Mouse (Mus musculus) hindbrain, embryonic 16.5 days (tissue): ENCODE measurements at regions not wholly inside any gene's neighbourhood (a gene's known extent, or its start where the extent isn't known, plus 50 kb on each side); places are given as distances from the start of the nearest gene placed in this dataset.

ENCODE experiments used
- ATAC-seq: fragments of 200-750 bp; cut with Nextera tagmentation; 2 replicates; pipeline ENCODE4 v1.8.0; 2017; ENCODE audit warnings: moderate TSS enrichment, moderate library complexity
- H3K27ac ChIP-seq: fragments of 300-500 bp; sonication (generic); 2 replicates; pipeline ENCODE4 v1.5.1; 2014; ENCODE audit warnings: low read depth, mild to moderate bottlenecking, control low read depth, low read length, moderate library complexity
- H3K27me3 ChIP-seq: fragments of 300-500 bp; sonication (generic); replicated peaks from 2 replicates; pipeline ENCODE4 v1.6.1; 2014; ENCODE audit warnings: low read length; ENCODE audit not compliant: control insufficient read depth, insufficient read depth
- H3K36me3 ChIP-seq: fragments of 300-500 bp; sonication (generic); 2 replicates; pipeline ENCODE4 v1.6.1; 2014; ENCODE audit warnings: mild to moderate bottlenecking, low read length, moderate library complexity, mixed read lengths; ENCODE audit not compliant: control insufficient read depth, insufficient read depth
- H3K4me1 ChIP-seq: fragments of 300-500 bp; sonication (generic); 2 replicates; pipeline ENCODE4 v1.6.1; 2014; ENCODE audit warnings: low read depth, low read length; ENCODE audit not compliant: control insufficient read depth, insufficient read depth
- H3K4me2 ChIP-seq: fragments of 300-500 bp; sonication (generic); 2 replicates; pipeline ENCODE4 v1.6.1; 2014; ENCODE audit warnings: mild to moderate bottlenecking, low read length, control low read depth, moderate library complexity
- H3K4me3 ChIP-seq: fragments of 300-500 bp; sonication (generic); 2 replicates; pipeline ENCODE4 v1.5.1; 2014; ENCODE audit warnings: mild to moderate bottlenecking, low read length, control low read depth, moderate library complexity
- H3K9ac ChIP-seq: fragments of 300-500 bp; sonication (generic); 2 replicates; pipeline ENCODE4 v1.6.1; 2014; ENCODE audit warnings: low read depth, mild to moderate bottlenecking, control low read depth, low read length, moderate library complexity
- H3K9me3 ChIP-seq: fragments of 300-500 bp; sonication (generic); 2 replicates; pipeline ENCODE4 v1.6.1; 2014; ENCODE audit warnings: mild to moderate bottlenecking, low read length, moderate library complexity; ENCODE audit not compliant: control insufficient read depth
- WGBS: fragments of 180-500 bp; shearing (Covaris S2); extraction: QIAGEN DNeasy Blood & Tissue Kit; methylation state at CpG from one replicate; pipeline ENCODE4 v1.1.7; 2014; 5-methylcytosine and 5-hydroxymethylcytosine counted together

DNA sequence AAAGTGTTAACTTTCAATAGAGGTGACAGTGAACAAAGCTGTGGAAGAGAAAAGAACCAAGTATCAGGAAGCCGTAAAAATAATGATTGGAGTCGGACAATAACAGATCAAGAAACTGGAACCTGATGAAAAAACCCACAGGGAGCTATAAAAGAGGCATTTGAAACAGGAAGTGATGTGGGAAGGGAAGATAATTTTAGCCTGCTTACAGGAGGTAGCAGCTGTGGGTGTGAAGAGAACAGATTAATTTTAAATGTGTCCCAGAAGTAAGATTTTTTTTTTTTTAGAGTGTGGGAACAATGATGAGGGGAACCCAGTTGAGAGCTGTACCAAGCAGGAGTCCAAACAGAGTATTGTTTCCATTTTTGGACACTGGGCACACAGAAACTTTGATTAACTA is 61.5 kb upstream of the Gls start:
- 86% methylated on average over 2 of the region's 2 CpGs for WGBS
- no peaks in the 10 kb centered on the region for H3K27me3 ChIP-seq
- H3K4me3 ChIP-seq: no peak overlapping the region
- H3K4me2 ChIP-seq: no peak overlapping the region
- no peak overlapping the region for H3K9ac ChIP-seq
- H3K4me1 ChIP-seq: no peaks in the 10 kb centered on the region
- H3K36me3 ChIP-seq: no peaks in the 10 kb centered on the region
- H3K27ac ChIP-seq: no peak overlapping the region
- H3K9me3 ChIP-seq: no peaks in the 10 kb centered on the region
- no peak for ATAC-seq

DNA sequence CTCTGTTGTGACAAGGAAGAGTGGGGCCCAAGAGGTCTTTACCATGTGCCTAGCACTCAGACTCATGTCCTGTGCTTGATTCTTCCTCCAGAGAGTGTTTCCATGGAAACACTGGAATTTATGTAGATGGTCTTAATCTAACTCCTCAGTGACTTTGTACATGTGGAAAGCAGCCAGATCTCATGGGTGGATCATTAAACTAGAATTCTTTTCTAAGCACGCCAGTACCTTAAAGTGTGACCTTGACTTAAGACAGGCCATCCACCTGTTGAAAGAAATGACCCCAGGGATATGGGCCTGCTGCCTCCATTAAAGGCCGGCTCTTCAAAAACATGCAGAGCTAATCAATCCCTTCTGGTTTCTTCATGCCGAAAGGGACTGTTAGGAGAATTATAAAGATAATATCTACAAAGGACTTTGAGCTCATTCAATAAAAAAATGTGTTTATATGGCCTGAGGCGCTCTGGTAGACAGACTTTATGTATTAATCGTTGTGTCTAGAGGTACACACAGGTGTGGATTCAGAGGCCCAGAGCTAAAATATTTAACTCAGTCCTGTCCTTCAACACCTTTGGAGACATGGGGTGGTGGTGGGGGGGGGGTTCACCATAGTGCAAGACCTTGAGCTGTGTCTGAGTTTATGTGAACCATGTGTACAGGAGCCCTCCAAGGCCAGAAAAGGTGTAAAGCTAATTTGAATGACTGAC is 60.5 kb upstream of the Gls start:
- no peak overlapping the region for H3K9ac ChIP-seq
- no peak overlapping the region for H3K4me2 ChIP-seq
- no peaks in the 10 kb centered on the region for H3K9me3 ChIP-seq
- 84% methylated on average over 5 of the region's 5 CpGs for WGBS
- no peak overlapping the region for H3K4me3 ChIP-seq
- H3K27ac ChIP-seq: no peak overlapping the region
- H3K27me3 ChIP-seq: no peaks in the 10 kb centered on the region
- H3K4me1 ChIP-seq: no peaks in the 10 kb centered on the region
- no peaks in the 10 kb centered on the region for H3K36me3 ChIP-seq
- no peak for ATAC-seq
